Mouse (Mus musculus) MEL (cell line): ENCODE measurements at regions not wholly inside any gene's neighbourhood (a gene's known extent, or its start where the extent isn't known, plus 50 kb on each side); places are given as distances from the start of the nearest gene placed in this dataset.
"Not testable (repeated sequence)": the region's sequence is repeated elsewhere in the genome, so short reads cannot be mapped to it uniquely, and the experiment has no call there.

ENCODE experiments used
- DNase-seq: peaks from one replicate; pipeline ENCODE4 v3.0.0; 2011; ENCODE audit warnings: low read depth, low spot score
- H3K27ac ChIP-seq: 2 replicates; pipeline ENCODE4 v1.5.1; 2012; ENCODE audit warnings: low read depth, mild to moderate bottlenecking, control low read depth, low read length, moderate library complexity; ENCODE audit not compliant: control insufficient read depth
- H3K27me3 ChIP-seq, 2 experiments: fragments of 150-350 bp in 1 of 2; sonication (generic) in 1 of 2; 2 replicates each; pipeline ENCODE4 v1.6.1; 2012; ENCODE audit warnings: low read length in 2 of 2, mild to moderate bottlenecking in 2 of 2, improper control_type of control experiment in 1 of 2, moderate library complexity in 1 of 2; ENCODE audit not compliant: insufficient read depth in 2 of 2, control insufficient read depth in 1 of 2
- H3K36me3 ChIP-seq, 2 experiments: 2 replicates each; pipeline ENCODE4 v1.6.1; 2012 to 2014; ENCODE audit warnings: low read length in 2 of 2, improper control_type of control experiment in 1 of 2, inconsistent platforms in 1 of 2, mild to moderate bottlenecking in 1 of 2; ENCODE audit not compliant: insufficient read depth in 2 of 2, control insufficient read depth in 1 of 2
- H3K4me1 ChIP-seq, 2 experiments: fragments of 150-350 bp in 1 of 2; sonication (generic) in 1 of 2; 2 replicates each; pipeline ENCODE4 v1.6.1; 2012; ENCODE audit warnings: low read length in 2 of 2, improper control_type of control experiment in 1 of 2, mild to moderate bottlenecking in 1 of 2; ENCODE audit not compliant: insufficient read depth in 2 of 2, control insufficient read depth in 1 of 2
- H3K4me3 ChIP-seq, 2 experiments: fragments of 150-350 bp in 1 of 2; sonication (generic) in 1 of 2; 2 replicates each; pipeline ENCODE4 v1.5.1; 2012; ENCODE audit warnings: low read depth in 2 of 2, low read length in 2 of 2, mild to moderate bottlenecking in 2 of 2, moderate library complexity in 2 of 2, control low read depth in 1 of 2, improper control_type of control experiment in 1 of 2; ENCODE audit not compliant: control insufficient read depth in 1 of 2, insufficient read depth in 1 of 2
- H3K79me2 ChIP-seq: 2 replicates; pipeline ENCODE4 v1.6.1; 2012; ENCODE audit warnings: mild to moderate bottlenecking, low read length, moderate library complexity; ENCODE audit not compliant: control insufficient read depth, poor library complexity, insufficient read depth
- H3K9ac ChIP-seq: 2 replicates; pipeline ENCODE4 v1.6.1; 2012; ENCODE audit warnings: low read depth, mild to moderate bottlenecking, control low read depth, low read length, moderate library complexity; ENCODE audit not compliant: control insufficient read depth, poor library complexity, severe bottlenecking
- H3K9me3 ChIP-seq: fragments of 150-350 bp; sonication (generic); replicated peaks from 2 replicates; pipeline ENCODE4 v1.6.1; 2012; ENCODE audit warnings: mild to moderate bottlenecking, low read length, improper control_type of control experiment, moderate library complexity; ENCODE audit not compliant: insufficient read depth
- CHD2 ChIP-seq: IDR thresholded peaks from 2 replicates; pipeline ENCODE4 v1.6.1; 2011; ENCODE audit warnings: low read length, improper control_type of control experiment
- CTCF ChIP-seq, 3 experiments: IDR thresholded peaks in 2 of 3; conservative IDR thresholded peaks in 1 of 3; 2 replicates each; pipeline ENCODE4 v1.5.1; 2011 to 2012; ENCODE audit warnings: low read length in 3 of 3, low read depth in 2 of 3, mild to moderate bottlenecking in 2 of 3, improper control_type of control experiment in 1 of 3, inconsistent platforms in 1 of 3, mixed read lengths in 1 of 3, moderate library complexity in 1 of 3; ENCODE audit not compliant: control insufficient read depth in 1 of 3, insufficient read depth in 1 of 3, poor library complexity in 1 of 3, severe bottlenecking in 1 of 3
- E2F4 ChIP-seq: IDR thresholded peaks from 2 replicates; pipeline ENCODE4 v1.6.1; 2011; ENCODE audit warnings: low read depth, low read length, improper control_type of control experiment, borderline replicate concordance
- ELF1 ChIP-seq: IDR thresholded peaks from 2 replicates; pipeline ENCODE4 v1.6.1; 2014; ENCODE audit warnings: low read depth, mild to moderate bottlenecking, inconsistent platforms, low read length, improper control_type of control experiment, moderate library complexity
- ETS1 ChIP-seq: IDR thresholded peaks from 2 replicates; pipeline ENCODE4 v1.6.1; 2012; ENCODE audit warnings: low read depth, mild to moderate bottlenecking, inconsistent platforms, low read length, improper control_type of control experiment, moderate library complexity
- MAX ChIP-seq: IDR thresholded peaks from 2 replicates; pipeline ENCODE4 v1.6.1; 2011; ENCODE audit warnings: low read length, improper control_type of control experiment
- MAZ ChIP-seq: IDR thresholded peaks from 2 replicates; pipeline ENCODE4 v1.6.1; 2012; ENCODE audit warnings: low read depth, mild to moderate bottlenecking, inconsistent platforms, low read length, improper control_type of control experiment
- NELFE ChIP-seq: IDR thresholded peaks from 2 replicates; pipeline ENCODE4 v1.6.1; 2011; ENCODE audit warnings: low read depth, low read length, improper control_type of control experiment
- NRF1 ChIP-seq: IDR thresholded peaks from 2 replicates; pipeline ENCODE4 v1.6.1; 2014; ENCODE audit warnings: low read depth, mild to moderate bottlenecking, inconsistent platforms, low read length, improper control_type of control experiment, moderate library complexity; ENCODE audit not compliant: poor library complexity, insufficient read depth, severe bottlenecking
- POLR2AphosphoS2 ChIP-seq: IDR thresholded peaks from 2 replicates; pipeline ENCODE4 v1.6.1; 2011; ENCODE audit warnings: low read length, improper control_type of control experiment
- TCF12 ChIP-seq: IDR thresholded peaks from 2 replicates; pipeline ENCODE4 v1.6.1; 2014; ENCODE audit warnings: low read depth, mild to moderate bottlenecking, inconsistent platforms, low read length, improper control_type of control experiment, moderate library complexity
- ZKSCAN1 ChIP-seq: IDR thresholded peaks from 2 replicates; pipeline ENCODE4 v1.6.1; 2012; ENCODE audit warnings: low read depth, mild to moderate bottlenecking, inconsistent platforms, low read length, improper control_type of control experiment, moderate library complexity

DNA sequence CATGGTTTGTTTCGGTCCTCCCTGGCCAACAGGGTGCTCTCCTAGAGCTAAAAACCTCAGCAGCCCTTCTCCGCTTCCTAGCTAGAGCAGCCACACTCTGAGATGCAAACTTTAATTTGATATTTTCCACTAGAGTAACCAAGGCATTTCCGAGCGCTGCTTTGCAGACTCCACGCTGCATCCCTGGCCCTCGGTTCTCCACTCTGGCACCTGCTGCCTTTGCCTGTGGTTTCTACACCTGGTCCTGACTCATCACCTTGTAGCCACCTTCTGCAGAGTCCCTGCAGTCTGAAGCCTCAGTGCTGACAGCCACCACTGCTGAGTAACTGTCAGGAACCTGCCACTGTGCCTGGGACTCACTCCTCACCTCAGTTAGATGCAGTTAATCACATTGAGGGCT lies 124.5 kb downstream of the Suds3 start (continued):
- no peak for TF ChIP-seq E2F4
- no peak for TF ChIP-seq NELFE
- TF ChIP-seq MAZ = no peak
- TF ChIP-seq ETS1 = no peak

DNA sequence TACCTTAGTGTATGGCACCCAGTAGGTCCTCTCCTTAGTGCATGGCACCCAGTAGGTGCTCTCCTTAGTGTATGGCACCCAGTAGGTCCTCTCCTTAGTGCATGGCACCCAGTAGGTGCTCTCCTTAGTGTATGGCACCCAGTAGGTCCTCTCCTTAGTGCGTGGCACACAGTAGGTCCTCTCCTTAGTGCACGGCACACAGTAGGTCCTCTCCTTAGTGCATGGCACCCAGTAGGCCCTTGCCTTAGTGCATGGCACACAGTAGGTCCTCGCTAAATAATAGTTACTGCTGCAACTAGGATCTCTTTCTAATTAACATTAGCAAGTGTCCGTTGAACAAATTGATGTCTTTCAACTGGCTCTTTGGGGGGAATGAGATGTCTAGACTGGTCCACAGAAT lies 144.4 kb downstream of the Suds3 start:
- not testable (repeated sequence) for H3K9me3 ChIP-seq

DNA sequence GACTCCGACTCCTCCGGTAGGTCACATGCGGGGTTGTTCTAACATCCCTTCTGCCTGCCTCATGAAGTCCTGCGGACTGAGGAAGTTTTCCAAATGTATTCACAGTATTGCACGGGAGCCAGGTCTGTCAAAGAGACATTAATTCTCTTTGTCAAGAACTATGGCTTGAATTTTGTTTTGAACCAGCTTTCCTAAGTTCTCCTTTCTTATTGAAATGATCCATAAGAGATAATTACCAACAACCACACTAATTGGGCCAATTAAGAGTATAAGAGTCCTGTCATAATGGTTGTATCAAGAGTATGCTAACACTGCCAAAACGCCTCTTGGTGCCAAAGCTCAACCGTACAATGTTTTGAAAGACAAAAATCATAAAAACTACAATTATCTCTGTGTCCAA lies 151.7 kb downstream of the Suds3 start:
- no peaks in the 10 kb centered on the region for H3K36me3 ChIP-seq
- TF ChIP-seq TCF12 (no peak), POLR2AphosphoS2 (no peak), CTCF (IDR thresholded peaks at IDR 0.05 in 2 of 3, conservative IDR thresholded peaks at IDR 0.05 in 1 of 3; ENCODE audit: control insufficient read depth in 1 of 3, insufficient read depth in 1 of 3, low read depth in 2 of 3, low read length in 3 of 3, poor library complexity in 1 of 3, severe bottlenecking in 1 of 3) (no peak), MAX (no peak), CHD2 (no peak)
- no peaks in the 10 kb centered on the region for H3K27me3 ChIP-seq
- H3K4me3 ChIP-seq = no peak overlapping the region
- H3K4me1 ChIP-seq = no peaks in the 10 kb centered on the region
- H3K9ac ChIP-seq = no peak overlapping the region
- H3K9me3 ChIP-seq = no peaks in the 10 kb centered on the region
- no peak overlapping the region for H3K27ac ChIP-seq
- no peaks in the 10 kb centered on the region for H3K79me2 ChIP-seq
- no peak for DNase-seq

More for the DNA sequence above, 144.4 kb downstream of the Suds3 start:
- not testable (repeated sequence) for H3K4me1 ChIP-seq, H3K36me3 ChIP-seq, H3K27ac ChIP-seq, H3K9ac ChIP-seq, DNase-seq, H3K79me2 ChIP-seq, H3K4me3 ChIP-seq, H3K27me3 ChIP-seq
- TF ChIP-seq ZKSCAN1 = peak; percentile 94

DNA sequence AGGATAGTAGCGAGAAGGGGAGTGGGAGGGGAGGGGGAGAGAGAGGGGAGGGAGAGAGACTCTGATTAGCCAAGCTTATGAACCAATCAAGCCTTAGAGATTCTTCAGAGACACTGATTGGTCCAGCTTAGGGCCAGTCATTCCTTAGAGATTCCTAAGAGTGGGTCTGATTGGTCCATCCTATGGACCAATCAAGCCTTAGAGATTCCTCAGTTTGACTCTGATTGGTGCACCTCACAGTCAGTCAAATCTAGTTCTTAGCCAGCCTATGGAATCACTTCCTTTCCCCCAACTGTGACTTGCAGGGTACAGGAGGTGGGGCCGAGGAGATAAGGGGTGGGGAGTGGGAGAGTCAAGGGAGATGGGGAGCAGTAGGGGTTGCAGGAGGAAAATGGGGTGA lies 152.8 kb downstream of the Suds3 start:
- Histone ChIP-seq H3K4me1 (no peaks in the 10 kb centered on the region), H3K27me3 (no peaks in the 10 kb centered on the region), H3K36me3 (no peaks in the 10 kb centered on the region), H3K4me3 (no peak overlapping the region), H3K9me3 (no peaks in the 10 kb centered on the region), H3K27ac (no peak overlapping the region), H3K79me2 (no peaks in the 10 kb centered on the region), H3K9ac (no peak overlapping the region)
- no peak for DNase-seq
- TF ChIP-seq ELF1 (no peak), NRF1 (no peak), CTCF (IDR thresholded peaks at IDR 0.05 in 2 of 3, conservative IDR thresholded peaks at IDR 0.05 in 1 of 3; ENCODE audit: control insufficient read depth in 1 of 3, insufficient read depth in 1 of 3, low read depth in 2 of 3, low read length in 3 of 3, poor library complexity in 1 of 3, severe bottlenecking in 1 of 3) (no peak)
